Mouse (Mus musculus) limb, embryonic 11.5 days (tissue): ENCODE measurements around the gene Nek5. TPM values are rescaled to one million over a fixed set of nuclear protein-coding genes. Genes with fewer than 3 reads are reported as not detected.
"Not testable (repeated sequence)": the region's sequence is repeated elsewhere in the genome, so short reads cannot be mapped to it uniquely, and the experiment has no call there.

ENCODE experiments used
- ATAC-seq: fragments of 200-750 bp; cut with Nextera tagmentation; 2 replicates; pipeline ENCODE4 v1.8.0; 2017; ENCODE audit warnings: low read depth; ENCODE audit not compliant: insufficient number of reproducible peaks, low FRiP score, low TSS enrichment
- DNase-seq: peaks from one replicate; pipeline ENCODE4 v3.0.0-alpha.2; 2015; ENCODE audit warnings: low spot score
- H3K27ac ChIP-seq: fragments of 300-500 bp; sonication (generic); replicated peaks from 2 replicates; pipeline ENCODE4 v1.5.1; 2014; ENCODE audit warnings: low read depth, mild to moderate bottlenecking, low read length
- H3K27me3 ChIP-seq: fragments of 300-500 bp; sonication (generic); 2 replicates; pipeline ENCODE4 v1.6.1; 2014; ENCODE audit warnings: mild to moderate bottlenecking, low read length, mixed read lengths; ENCODE audit not compliant: control insufficient read depth, insufficient read depth
- H3K36me3 ChIP-seq: fragments of 300-500 bp; sonication (generic); 2 replicates; pipeline ENCODE4 v1.6.1; 2014; ENCODE audit warnings: mild to moderate bottlenecking, low read length, moderate library complexity, mixed read lengths; ENCODE audit not compliant: control insufficient read depth, insufficient read depth
- H3K4me1 ChIP-seq: fragments of 300-500 bp; sonication (generic); 2 replicates; pipeline ENCODE4 v1.6.1; 2014; ENCODE audit warnings: low read length, mixed read lengths; ENCODE audit not compliant: control insufficient read depth, insufficient read depth
- H3K4me2 ChIP-seq: fragments of 300-500 bp; sonication (generic); 2 replicates; pipeline ENCODE4 v1.6.1; 2014; ENCODE audit warnings: low read depth, mild to moderate bottlenecking, moderate library complexity; ENCODE audit not compliant: severe bottlenecking
- H3K4me3 ChIP-seq: fragments of 300-500 bp; sonication (generic); 2 replicates; pipeline ENCODE4 v1.5.1; 2014; ENCODE audit warnings: low read depth, low read length
- H3K9ac ChIP-seq: fragments of 300-500 bp; sonication (generic); 2 replicates; pipeline ENCODE4 v1.6.1; 2014; ENCODE audit warnings: mild to moderate bottlenecking, low read length
- H3K9me3 ChIP-seq: fragments of 300-500 bp; sonication (generic); 2 replicates; pipeline ENCODE4 v1.6.1; 2016; ENCODE audit warnings: low read length; ENCODE audit not compliant: control insufficient read depth
- WGBS: fragments of 180-500 bp; shearing (Covaris S2); extraction: QIAGEN DNeasy Blood & Tissue Kit; methylation state at CpG from one replicate; pipeline ENCODE4 v1.1.7; 2014; 5-methylcytosine and 5-hydroxymethylcytosine counted together
- polyA plus RNA-seq: library from polyadenylated mRNA; unstranded; fragments of >200 nt; fragmentation: Nextera tagmentation; extraction: Ambion mirVana; gene quantifications from 2 replicates; pipeline ENCODE4 v1.2.1, GENCODE M21; 2014

Gene Nek5
- polyA plus RNA-seq, 1 experiment from 2014 or later, result not detected

GRCm38 (mm10) chr8:22148367-22148740 lies 23.5 kb upstream of the Nek5 start:
- H3K36me3 ChIP-seq, result no peaks in the 10 kb centered on the region
- no peaks in the 10 kb centered on the region for H3K27me3 ChIP-seq
- H3K9ac ChIP-seq, result no peak overlapping the region
- H3K4me3 ChIP-seq, result no peak overlapping the region
- no peaks in the 10 kb centered on the region for H3K9me3 ChIP-seq
- DNase-seq, result no peak
- no peak overlapping the region for H3K27ac ChIP-seq
- 93% methylated on average over 7 of the region's 7 CpGs for WGBS
- no peak overlapping the region for H3K4me2 ChIP-seq
- no peak for ATAC-seq
- no peaks in the 10 kb centered on the region for H3K4me1 ChIP-seq

- no peaks in the 10 kb centered on the region for H3K9me3 ChIP-seq
- no peak overlapping the region for H3K27ac ChIP-seq
- ATAC-seq, result no peak
- no peak overlapping the region for H3K9ac ChIP-seq
- DNase-seq, result no peak
- 81% methylated on average over 9 of the region's 9 CpGs for WGBS
- no peak overlapping the region for H3K4me3 ChIP-seq
- H3K4me2 ChIP-seq, result no peak overlapping the region
- H3K36me3 ChIP-seq, result no peaks in the 10 kb centered on the region
- H3K27me3 ChIP-seq, result no peaks in the 10 kb centered on the region
- H3K4me1 ChIP-seq, result no peaks in the 10 kb centered on the region
Measured at GRCm38 (mm10) chr8:22147706-22148366, 23.0 kb upstream of the Nek5 start.

- Histone ChIP-seq H3K9me3 (no peaks in the 10 kb centered on the region), H3K36me3 (no peaks in the 10 kb centered on the region), H3K4me1 (no peaks in the 10 kb centered on the region), H3K27me3 (no peaks in the 10 kb centered on the region), H3K4me3 (no peak overlapping the region), H3K4me2 (no peak overlapping the region), H3K27ac (no peak overlapping the region), H3K9ac (no peak overlapping the region)
- ATAC-seq (no peak), DNase-seq (no peak)
- WGBS, result 82% methylated on average over 6 of the region's 6 CpGs
Measured at GRCm38 (mm10) chr8:22145831-22146230, 21.0 kb upstream of the Nek5 start.

- WGBS, result 82% methylated on average over 1 of the region's 1 CpGs
- ATAC-seq, result no peak
Measured at GRCm38 (mm10) chr8:22143764-22144491, 19.1 kb upstream of the Nek5 start.

GRCm38 (mm10) chr8:22142592-22142991 lies 17.7 kb upstream of the Nek5 start:
- Histone ChIP-seq H3K4me3 (no peak overlapping the region), H3K9me3 (no peaks in the 10 kb centered on the region), H3K9ac (no peak overlapping the region), H3K27ac (no peak overlapping the region), H3K36me3 (no peaks in the 10 kb centered on the region), H3K4me1 (no peaks in the 10 kb centered on the region), H3K27me3 (no peaks in the 10 kb centered on the region), H3K4me2 (no peak overlapping the region)
- ATAC-seq (no peak), DNase-seq (no peak)
- WGBS, result 81% methylated on average over 4 of the region's 4 CpGs

More at GRCm38 (mm10) chr8:22143764-22144491, 19.1 kb upstream of the Nek5 start:
- H3K27ac ChIP-seq, result no peak overlapping the region
- no peaks in the 10 kb centered on the region for H3K27me3 ChIP-seq
- H3K9ac ChIP-seq, result no peak overlapping the region
- H3K4me1 ChIP-seq, result no peaks in the 10 kb centered on the region
- H3K9me3 ChIP-seq, result no peaks in the 10 kb centered on the region
- no peaks in the 10 kb centered on the region for H3K36me3 ChIP-seq
- H3K4me3 ChIP-seq, result no peak overlapping the region
- DNase-seq, result no peak
- H3K4me2 ChIP-seq, result no peak overlapping the region

- H3K9ac ChIP-seq, result no peak overlapping the region
- H3K4me2 ChIP-seq, result no peak overlapping the region
- no peak overlapping the region for H3K27ac ChIP-seq
- no peaks in the 10 kb centered on the region for H3K27me3 ChIP-seq
- WGBS, result 91% methylated on average over 4 of the region's 4 CpGs
- H3K4me1 ChIP-seq, result no peaks in the 10 kb centered on the region
- no peaks in the 10 kb centered on the region for H3K36me3 ChIP-seq
- no peak for ATAC-seq
- no peak overlapping the region for H3K4me3 ChIP-seq
- no peaks in the 10 kb centered on the region for H3K9me3 ChIP-seq
- DNase-seq, result no peak
Measured at GRCm38 (mm10) chr8:22141836-22142385, 17.1 kb upstream of the Nek5 start.

GRCm38 (mm10) chr8:22136462-22136861 lies 11.6 kb upstream of the Nek5 start:
- H3K4me3 ChIP-seq, ATAC-seq, H3K9ac ChIP-seq, H3K36me3 ChIP-seq, H3K27me3 ChIP-seq, H3K4me1 ChIP-seq, DNase-seq, H3K27ac ChIP-seq, H3K9me3 ChIP-seq, H3K4me2 ChIP-seq: not testable (repeated sequence)
- WGBS, result 91% methylated on average over 9 of the region's 9 CpGs

- 90% methylated on average over 5 of the region's 5 CpGs for WGBS
- Histone ChIP-seq H3K9ac (no peak overlapping the region), H3K4me3 (no peak overlapping the region), H3K4me2 (no peak overlapping the region), H3K27me3 (no peaks in the 10 kb centered on the region), H3K4me1 (no peaks in the 10 kb centered on the region), H3K27ac (no peak overlapping the region), H3K36me3 (no peaks in the 10 kb centered on the region), H3K9me3 (no peaks in the 10 kb centered on the region)
- no peak for DNase-seq
- ATAC-seq, result no peak
Measured at GRCm38 (mm10) chr8:22134750-22135135, 9.9 kb upstream of the Nek5 start.
